Mouse (Mus musculus) megakaryocyte, embryonic 14.5 days (primary cell): ENCODE results near the gene Arl5a.

Experiments used
- FLI1 ChIP-seq: IDR thresholded peaks from 2 replicates; pipeline ENCODE4 v1.6.1; 2012; ENCODE audit warnings: low read length, inconsistent platforms, mixed read lengths
- GATA1 ChIP-seq: IDR thresholded peaks from 3 replicates; pipeline ENCODE4 v1.6.1; 2012; ENCODE audit warnings: mixed read lengths, low read length, inconsistent platforms, borderline replicate concordance

GRCm38 (mm10) chr2:52467629-52468028 lies 42.9 kb upstream of the Arl5a start:
- TF ChIP-seq GATA1 = no peak
- no peak for TF ChIP-seq FLI1
